Mouse (Mus musculus): ENCODE measurements at regions not wholly inside any gene's neighbourhood (a gene's known extent, or its start where the extent isn't known, plus 50 kb on each side); places are given as distances from the start of the nearest gene placed in this dataset.
A peak's percentile ranks its signal among the peaks of the same experiment; 100 is the strongest.

DNA sequence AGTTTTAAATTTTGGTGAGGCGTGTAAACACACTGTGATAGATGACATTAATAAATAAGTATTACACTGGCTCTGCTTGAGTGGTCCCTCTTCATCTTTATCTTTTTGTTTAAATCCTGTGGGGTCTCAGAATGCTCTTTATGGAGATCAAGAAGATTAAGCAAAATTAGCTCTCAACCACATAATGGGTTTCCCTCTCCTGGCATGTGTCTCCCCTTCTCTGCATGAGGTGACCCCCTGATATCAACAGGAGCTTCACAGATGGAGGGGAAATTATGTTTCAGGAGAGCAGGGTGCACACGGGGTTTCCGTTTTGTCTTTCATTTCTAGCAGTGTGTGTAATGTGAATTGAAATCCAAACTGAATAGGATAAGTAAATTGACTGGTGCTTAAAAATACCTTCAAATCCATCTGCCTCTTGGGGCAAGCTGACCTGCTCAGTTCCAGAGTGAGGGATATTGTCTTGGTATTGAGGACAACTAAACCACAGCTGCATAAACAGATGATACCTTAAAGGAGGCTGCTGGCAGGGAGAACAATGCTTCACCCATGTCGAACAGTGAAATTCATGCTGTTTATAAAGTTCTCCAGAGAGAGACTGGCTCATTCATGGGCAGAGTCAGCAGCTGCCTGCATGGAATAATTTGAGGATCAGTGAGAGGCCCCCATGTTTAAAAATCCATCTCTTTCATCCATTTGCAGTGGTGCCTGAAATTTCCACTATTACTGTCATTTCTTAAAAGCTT, 518.3 kb upstream of the Nr2f1 start:
- DNase-seq (ENCODE audit: low read depth, low spot score) = no peak

DNA sequence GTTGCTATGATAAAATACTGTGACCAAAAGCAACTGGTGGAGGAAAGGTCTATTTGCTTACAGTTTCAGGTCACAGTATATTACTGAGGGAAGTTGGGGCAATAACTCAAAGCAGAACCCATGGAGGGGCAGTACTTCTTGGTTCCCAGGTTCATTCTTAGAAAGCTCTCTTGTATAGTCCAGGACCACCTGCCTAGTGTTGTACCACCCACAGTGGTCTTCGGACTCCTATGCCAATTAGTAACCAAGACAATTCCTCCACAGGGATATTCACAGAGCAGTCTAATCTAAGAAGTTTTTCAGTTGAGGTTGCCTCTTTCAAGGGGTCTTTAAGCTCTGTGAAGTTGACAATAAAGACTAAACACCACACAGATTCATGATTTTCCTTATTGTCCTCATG, 517.6 kb upstream of the Nr2f1 start:
- DNase-seq (ENCODE audit: low read depth, low spot score) = no peak

DNA sequence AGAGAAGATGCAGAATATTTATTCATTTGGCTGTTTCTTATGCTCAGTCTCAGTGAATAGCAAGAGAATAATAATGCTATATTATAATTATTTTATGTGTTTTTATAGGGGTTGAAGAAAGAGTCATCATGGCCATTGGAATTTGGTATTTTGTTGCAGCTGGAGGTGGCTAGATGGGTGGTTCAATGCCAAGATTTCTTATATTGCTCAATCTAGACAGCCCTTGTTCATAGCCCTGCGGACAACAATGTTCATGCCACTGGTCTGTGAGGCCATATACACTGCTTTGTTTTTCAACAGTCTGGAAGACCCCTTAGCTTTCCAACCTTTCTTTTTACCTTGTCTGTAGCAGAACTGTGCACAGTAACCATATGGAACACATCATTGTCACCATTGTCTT, 505.1 kb upstream of the Nr2f1 start:
- DNase-seq (ENCODE audit: low read depth, low spot score) = no peak

DNA sequence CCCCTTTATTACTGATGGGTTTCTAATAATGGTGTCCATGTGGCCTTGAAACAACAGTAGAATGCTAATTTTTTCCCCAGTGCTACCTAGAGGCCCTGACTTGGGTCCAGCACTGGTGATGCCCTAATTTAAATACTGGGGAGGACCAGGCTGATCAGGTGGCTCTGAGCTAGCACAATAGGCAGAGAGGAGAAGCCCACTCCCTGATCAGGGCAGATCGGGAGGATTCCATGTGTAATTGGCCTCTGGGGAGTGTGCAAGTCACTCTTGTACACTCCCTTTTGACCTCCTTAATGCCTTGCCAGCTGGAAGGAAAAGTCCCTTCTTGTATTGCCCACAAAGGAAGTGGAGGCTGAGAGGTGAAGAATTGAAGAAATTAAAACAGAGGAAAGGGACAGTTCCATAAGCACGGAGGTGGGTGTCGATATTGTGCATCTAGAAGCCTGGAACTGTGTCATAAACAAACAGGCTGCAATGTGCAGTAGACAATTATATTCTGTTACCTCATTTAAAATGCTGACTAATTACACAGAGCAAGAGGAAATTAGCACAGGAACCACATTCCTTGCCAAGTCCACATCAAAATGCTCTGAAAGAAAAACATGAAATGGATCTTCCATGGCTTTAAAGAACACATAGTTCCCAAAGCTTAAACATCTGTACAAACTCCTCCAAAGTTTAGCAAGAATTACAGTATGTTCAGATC, 498.4 kb upstream of the Nr2f1 start:
- DNase-seq (ENCODE audit: low read depth, low spot score) = peak; percentile 36

DNA sequence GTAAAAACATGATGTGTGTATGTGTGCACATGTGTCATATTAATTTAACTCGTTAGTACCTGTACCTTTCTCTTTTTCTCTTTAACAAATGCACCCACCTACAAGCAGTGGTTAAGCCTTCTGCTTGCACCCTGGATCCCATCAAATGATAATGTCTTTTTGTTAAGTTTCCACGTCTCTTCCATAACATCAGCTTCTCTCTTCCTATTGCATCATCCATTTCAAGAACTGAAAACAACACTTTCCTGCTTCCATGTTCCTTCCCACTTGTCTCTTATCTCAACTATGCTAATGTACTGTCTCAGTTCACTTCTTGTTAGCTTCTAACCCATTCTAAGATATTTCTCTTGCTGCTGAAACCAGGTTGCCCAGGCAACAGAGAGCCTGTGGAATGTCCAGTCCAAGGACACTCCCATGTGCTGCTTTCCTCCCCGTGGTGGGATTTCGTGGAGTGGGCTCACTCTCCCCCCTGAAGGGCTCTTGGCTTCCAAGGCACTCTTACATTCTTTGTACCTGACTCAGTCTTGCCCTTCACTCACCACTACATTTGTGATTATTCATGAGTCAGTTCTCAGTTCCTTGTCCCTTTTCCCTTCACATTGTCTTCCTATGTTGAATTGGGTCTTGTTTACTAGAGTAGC, 479.8 kb upstream of the Nr2f1 start:
- DNase-seq (ENCODE audit: low read depth, low spot score) = no peak

DNA sequence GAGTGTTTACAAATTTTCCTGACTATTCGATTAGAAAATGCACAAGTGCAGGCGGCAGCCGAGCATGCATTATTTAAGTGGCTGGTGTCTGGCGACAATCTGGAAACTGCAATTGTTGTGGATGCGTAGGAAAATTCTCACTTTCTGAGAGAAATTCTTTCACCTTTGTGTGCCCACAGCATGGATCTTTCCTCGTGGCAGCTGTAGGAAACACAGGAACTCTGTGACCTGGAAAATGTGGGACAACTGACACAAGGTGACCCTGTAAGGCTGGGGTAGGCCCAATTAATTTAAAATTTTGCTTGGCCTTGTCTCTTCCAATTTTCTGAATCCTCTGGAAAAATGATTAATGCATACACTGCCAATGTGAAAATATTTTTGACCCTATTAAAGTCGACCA, 478.7 kb upstream of the Nr2f1 start:
- peak; percentile 16 for DNase-seq (ENCODE audit: low read depth, low spot score)

DNA sequence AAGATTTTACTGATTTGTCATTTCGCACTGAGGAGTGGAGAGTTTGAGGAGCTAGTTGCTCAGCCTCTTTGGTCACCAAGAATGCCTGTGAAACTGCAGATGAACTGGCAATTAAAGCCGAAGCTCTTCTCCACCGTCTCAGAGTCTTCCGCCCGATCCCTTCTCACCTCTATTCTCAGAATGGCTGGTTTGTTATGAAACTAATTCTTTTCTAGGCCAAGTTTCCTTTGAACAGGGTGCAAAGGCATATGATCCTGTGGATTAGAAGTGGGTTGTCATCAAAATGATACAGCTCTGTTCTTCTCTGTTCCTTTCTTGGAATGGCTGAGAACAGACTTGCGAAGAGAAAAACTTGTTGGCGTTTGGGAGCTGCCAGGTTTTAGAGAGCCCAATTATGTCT, 458.7 kb upstream of the Nr2f1 start:
- DNase-seq (ENCODE audit: low read depth, low spot score) = peak; percentile 80

DNA sequence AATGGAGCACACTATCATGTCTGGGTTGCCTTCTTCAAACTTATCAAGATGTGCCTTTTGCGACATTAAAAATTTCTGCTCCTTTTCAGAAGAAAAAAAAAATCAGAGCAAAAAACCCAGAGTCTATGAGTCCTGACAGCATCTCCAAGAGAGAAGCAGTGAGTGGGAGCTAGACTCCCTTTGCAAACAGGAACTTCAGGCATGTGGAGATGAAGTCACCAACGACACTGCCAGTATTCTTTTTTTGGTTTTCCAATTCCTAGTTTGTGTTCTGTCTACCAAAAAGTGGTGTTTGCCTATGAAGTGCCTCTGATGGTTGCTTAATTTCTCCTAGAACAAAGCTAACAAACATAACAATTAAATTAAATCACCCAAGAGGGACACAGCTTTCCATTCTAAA, 457.2 kb upstream of the Nr2f1 start:
- DNase-seq (ENCODE audit: low read depth, low spot score) = peak; percentile 73

DNA sequence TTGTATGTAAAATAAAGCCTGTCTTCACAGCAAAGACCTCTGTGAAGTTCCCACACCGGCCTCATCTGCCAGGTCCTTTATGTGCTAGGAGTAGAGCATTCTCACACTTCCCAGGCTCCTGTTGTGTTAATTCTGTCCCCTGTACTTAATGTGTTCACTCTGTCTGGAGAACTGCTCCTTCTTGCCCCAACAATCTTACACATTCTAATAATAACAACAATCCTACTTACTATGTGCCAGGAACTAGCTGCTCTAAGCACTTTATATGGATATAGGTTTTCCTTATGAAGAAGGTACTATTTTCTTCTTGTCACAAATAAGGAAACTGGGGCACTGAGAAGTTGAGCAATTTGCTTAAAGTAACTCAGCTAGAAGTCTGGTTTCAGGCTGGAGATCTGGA, 456.6 kb upstream of the Nr2f1 start:
- DNase-seq (ENCODE audit: low read depth, low spot score) = peak; percentile 57

DNA sequence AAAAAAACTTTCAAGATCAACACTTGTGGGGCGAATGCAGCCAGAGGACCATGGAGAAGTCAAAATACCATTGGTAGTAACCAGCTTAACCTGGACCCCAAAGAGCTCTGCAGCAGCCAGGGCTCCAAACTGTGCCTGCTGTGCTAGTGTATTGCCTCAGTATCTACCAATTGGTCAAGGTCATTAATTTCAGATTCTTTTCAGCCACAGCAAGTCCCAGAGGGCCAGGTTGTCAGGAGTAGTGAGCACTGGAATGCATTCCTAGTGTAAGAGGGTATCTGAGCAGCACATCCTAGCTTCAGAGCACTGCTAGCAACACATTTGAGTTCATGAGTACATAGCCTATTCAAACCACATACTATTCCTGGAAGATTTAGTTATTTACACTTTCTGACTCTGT, 451.3 kb upstream of the Nr2f1 start:
- DNase-seq (ENCODE audit: low read depth, low spot score) = no peak

DNA sequence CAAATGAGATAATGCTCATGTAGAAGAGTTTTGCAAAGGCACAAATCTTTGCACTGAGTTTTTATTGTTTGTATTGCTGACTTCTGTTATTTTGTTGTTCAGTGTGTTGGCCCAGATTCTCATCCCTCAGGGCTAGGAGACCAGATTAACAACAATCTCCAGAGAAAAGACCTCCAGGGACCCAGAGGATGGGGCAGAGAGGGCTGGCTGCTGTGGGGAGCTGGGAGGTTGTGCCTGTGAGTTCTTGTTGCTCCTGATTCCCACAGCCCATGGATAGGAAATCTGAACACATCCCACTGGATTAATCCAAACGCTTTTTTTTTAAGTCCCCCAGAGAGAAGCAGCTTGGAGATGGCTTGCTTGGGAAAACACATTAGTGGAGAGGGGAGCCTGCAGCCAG, 445.0 kb upstream of the Nr2f1 start:
- no peak for DNase-seq (ENCODE audit: low read depth, low spot score)

DNA sequence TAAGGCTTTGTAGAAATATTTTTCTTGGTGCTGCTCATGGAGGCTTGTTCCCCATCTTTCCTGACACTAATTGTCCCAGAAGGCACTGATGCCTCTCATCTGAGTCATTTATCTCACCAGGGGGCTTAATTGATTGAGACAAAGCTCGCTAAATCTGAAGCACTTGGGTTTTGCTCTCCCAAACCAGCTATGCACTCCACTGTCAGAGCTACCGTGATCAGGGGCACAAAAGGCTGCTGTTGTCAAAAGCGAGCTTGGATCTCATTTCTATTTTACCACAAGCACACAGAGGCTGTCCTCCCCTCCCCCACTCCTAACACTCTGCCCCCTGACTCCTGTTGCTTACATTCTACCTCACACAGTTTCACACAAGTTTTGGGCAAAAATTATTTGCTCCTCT, 443.5 kb upstream of the Nr2f1 start:
- DNase-seq (ENCODE audit: low read depth, low spot score) = peak; percentile 31

DNA sequence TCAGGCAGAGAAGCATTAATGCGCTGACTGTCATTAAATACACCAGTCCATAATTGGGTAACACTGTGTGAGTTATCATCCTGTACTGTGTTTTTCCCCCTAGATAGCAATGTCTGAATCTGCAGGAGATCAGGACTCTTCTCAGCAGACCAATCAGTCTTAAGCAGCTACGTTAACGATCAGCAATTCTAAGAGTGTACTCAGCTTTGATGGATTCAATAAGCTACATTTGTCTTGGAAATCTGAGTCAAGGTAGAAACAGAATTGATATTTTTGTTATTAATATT, 442.8 kb upstream of the Nr2f1 start:
- DNase-seq (ENCODE audit: low read depth, low spot score) = no peak

DNA sequence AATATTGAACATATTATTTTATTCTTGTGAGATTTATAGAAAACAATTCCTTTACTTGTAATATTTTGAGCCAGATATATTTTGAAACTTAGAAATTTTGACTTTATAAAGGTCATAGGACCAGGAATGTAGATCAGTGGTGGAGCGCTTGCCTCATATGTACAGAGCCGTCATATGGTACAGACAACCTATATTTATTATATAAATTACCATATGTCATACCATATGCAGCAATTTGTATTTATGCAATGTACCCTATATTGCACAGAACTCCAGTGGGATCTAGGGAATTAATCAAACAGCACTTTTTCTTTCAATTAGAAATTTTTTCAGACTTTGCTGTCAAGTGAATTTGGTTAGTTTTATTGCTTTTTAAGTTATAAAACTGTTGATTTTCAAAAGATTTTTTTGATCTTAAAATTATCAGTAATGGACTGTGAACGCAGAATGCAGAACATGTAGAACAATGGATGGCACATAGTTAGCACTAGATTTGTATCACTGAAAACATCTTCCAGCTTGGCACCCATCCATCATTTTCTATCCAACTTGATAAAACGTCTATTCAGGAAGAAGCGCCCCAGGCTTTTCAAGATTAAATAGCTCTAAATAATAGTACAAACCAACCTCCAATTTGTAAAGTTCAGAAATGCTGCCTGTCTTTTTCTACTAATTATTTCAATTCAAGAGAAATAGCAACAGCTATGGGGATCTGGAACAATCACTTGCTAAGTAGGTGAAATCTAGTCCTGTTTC, 442.3 kb upstream of the Nr2f1 start:
- no peak for DNase-seq (ENCODE audit: low read depth, low spot score)

DNA sequence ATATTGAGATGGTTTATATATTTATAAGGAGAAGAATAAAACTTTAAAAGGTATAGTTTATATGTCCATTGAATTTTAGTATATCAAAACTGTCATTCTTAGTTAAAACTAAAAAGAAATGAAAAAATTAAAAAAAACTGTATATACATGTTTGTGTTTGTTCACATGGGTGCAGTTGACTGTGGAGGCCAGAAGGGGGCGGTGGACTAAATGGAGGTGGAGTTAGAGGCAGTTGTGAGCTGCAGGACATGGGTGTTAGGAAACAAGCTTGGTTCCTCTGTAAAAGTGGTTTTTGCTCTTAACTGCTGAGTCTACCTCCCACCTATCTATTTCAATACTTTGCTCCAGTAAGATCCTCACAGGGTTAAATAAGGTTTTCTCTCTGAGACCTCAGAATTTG, 440.8 kb upstream of the Nr2f1 start:
- DNase-seq (ENCODE audit: low read depth, low spot score) = no peak

DNA sequence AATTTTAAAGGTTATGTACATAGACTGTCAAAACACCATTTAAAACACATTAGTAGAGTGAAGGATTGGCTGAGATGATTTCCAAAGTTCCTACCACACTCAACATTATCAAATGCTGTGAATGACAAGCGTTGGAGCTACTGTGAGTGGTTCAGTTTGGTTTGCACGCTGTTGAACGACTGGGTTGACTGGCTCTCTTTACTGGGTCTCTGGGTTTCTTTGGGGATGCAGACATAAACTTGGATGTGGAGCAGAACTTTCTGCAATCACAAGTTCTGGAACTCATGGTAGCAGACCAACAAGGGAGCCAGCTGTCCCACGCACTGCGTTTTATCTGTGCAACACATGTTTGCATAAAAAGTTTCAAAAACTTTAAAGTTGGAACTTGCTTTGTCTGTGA, 438.9 kb upstream of the Nr2f1 start:
- DNase-seq (ENCODE audit: low read depth, low spot score) = no peak

DNA sequence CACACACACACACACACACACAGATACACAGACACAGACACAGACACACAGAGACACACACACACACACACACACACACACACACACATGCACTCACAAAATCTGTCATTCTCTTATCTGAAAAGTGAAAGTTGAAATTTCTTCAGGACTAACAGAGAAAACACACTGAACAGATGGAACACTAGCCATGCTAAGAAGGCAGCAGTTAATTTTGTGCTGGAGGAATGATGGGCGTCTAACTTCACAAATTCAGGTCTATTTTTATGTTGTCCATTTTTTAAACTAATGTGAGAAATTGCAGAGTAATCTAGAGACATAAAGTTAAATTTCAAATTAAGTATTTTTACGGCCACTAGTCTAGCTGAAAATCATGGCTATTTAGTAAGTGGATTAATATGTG, 432.1 kb upstream of the Nr2f1 start:
- peak; percentile 37 for DNase-seq (ENCODE audit: low read depth, low spot score)

DNA sequence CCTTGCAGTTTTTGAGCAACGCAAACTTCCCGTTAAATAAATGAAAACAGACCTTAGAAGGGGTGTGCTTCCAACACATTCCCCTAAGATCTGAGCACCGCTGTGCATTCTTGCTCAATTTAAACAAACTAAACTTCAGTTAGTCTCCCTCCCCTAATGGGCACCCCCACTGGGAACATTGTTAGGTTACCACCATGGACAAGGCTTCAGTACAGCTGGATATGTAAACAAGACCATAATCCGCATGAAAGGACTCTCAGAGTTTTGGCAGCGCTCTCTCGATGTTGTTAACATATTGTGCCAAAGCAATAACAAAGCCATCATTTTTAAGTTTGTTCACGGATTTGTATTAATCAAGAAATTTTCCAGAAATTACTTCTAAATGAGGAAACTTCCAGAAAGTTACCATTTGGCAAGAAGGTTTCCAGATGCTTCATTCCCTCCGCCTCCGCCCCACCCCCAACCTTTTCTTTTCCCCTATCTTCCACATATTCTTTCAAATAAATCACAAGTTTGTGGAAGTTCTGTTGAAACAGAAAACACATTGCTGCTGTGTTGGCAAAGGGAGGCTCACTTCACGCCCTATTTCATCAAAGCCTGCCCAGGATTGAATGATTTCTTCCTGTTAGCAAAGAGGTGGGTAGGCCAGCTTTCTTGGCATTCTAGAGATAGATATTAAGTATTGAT, 429.6 kb upstream of the Nr2f1 start:
- no peak for DNase-seq (ENCODE audit: low read depth, low spot score)

DNA sequence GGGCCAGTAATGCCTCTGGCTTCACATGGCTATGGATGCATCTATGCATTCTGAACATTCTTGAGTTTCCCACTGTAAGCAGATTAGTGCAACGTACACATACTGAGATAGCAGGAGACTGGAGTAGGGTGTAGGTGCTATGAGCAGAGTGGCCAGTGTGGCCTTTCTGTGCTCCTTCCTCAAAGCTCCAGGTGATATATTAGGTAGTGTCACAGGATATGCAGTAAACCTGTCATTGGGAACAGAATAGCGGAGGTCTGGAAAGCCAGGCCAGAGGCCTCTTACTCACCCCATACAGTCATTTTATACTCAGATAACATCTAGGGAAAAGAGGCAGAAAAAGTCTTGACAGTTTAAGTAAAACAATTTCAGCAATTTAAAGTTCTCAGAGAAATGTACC, 424.1 kb upstream of the Nr2f1 start:
- DNase-seq (ENCODE audit: low read depth, low spot score) = no peak

DNA sequence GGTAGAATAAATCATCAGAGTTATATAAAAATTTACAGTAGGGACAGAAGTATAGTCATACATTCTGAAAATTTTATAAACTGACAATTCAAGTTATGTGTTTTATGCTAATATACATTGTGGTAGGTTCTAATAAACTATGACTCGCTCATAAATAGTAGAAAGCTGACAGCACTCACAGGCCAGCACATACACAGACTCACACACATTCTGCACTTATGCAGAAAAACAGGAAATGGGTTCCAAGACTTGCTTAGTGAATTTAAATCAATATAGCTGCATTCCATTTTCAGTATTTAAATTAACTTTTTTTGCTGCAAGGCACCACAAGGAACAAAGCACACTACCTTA, 403.3 kb upstream of the Nr2f1 start:
- DNase-seq (ENCODE audit: low read depth, low spot score) = no peak

DNA sequence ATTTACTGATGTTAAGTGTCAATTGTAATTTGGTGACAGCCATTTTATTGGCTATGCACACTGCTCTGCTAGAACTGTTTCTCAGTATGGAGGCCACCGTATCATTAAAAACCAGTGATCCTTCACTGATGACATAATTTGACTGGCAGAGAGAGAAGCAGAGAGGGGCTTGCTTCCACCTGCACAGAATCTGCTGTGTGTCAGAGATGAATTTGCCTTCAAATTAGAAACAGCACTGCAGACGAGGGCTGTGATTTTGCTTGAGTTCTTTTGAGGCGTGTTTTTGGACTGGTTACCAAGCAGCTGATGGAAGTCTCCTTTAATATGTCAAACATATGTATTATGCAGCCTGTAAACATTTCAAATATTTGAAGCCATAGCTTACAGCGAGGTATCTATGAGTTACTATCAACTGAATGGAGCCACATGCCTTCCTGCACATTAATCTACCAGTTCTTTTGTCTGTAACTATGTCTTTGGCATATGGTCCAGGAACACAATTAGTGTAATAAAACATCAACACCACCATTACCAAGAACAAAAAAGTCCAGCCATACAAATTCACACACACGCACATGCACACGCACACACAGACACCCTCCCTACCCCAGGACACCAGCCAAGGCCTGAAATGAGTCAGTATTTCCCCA, 402.8 kb upstream of the Nr2f1 start:
- no peak for DNase-seq (ENCODE audit: low read depth, low spot score)

All from brain, adult 2 months (tissue).